In the genomic region with DNA sequence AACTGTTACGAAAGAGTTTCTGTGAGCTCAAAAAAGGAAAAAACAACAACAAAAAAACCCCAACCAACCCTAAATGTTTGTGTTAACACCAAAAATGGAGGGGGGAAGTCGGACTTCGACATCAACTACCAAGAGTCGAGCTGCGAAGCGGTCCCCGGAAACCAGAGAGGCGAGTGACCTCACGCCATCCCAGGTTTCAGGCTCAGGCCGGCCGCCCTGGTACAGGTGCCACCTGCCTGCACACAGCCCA, we compare ENCODE assay signal across 8 mouse cellular contexts. TPM values are rescaled to one million over a fixed set of nuclear protein-coding genes. Genes with fewer than 3 reads are reported as not detected.
DNase-seq lines count a peak whose midpoint lies in the region; ATAC-seq and TF ChIP-seq lines count a peak whose summit lies in the region.

No protein-coding gene starts in this region.

- TF ChIP-seq EP300 in stomach, postnatal 0 days (optimal IDR thresholded peaks at IDR 0.05), result no peak

- H3K27ac ChIP-seq in spleen, adult 2 months (ENCODE audit: insufficient read depth, low read length), result peak overlapping the region; percentile 99
- peak overlapping the region; percentile 88 for H3K27ac ChIP-seq in liver, embryonic 11.5 days (ENCODE audit: low read depth, low read length)
- peak overlapping the region; percentile 98 for H3K27ac ChIP-seq in stomach, postnatal 0 days (replicated peaks)

- ATAC-seq in liver, embryonic 11.5 days (replicated peaks; ENCODE audit: low FRiP score), result no peak
- no peak for ATAC-seq in stomach, postnatal 0 days (ENCODE audit: low FRiP score, low TSS enrichment)

- under 1% methylated on average over 11 of the region's 11 CpGs for WGBS in spleen, adult 2 months
- WGBS in liver, embryonic 11.5 days, result 0% methylated on average over 11 of the region's 11 CpGs
- WGBS in stomach, postnatal 0 days, result under 1% methylated on average over 11 of the region's 11 CpGs

- H3K4me2 ChIP-seq in liver, embryonic 11.5 days, result peak overlapping the region; percentile 93
- peak overlapping the region; percentile 76 for H3K4me2 ChIP-seq in stomach, postnatal 0 days (replicated peaks; ENCODE audit: low read depth)

- no peaks in the 10 kb centered on the region for H3K27me3 ChIP-seq in spleen, adult 2 months (ENCODE audit: control insufficient read depth, insufficient read depth, low read length)
- H3K27me3 ChIP-seq in liver, embryonic 11.5 days (replicated peaks; ENCODE audit: control insufficient read depth, insufficient read depth, low read length), result no peaks in the 10 kb centered on the region
- H3K27me3 ChIP-seq in stomach, postnatal 0 days (ENCODE audit: control insufficient read depth, insufficient read depth, low read length), result no peaks in the 10 kb centered on the region

- TF ChIP-seq POLR2A in spleen, adult 2 months (IDR thresholded peaks at IDR 0.05; ENCODE audit: low read depth, low read length), result no peak; the same call in 1 of the 2 replicates

- peaks cover 36% of the 10 kb centered on the region for H3K4me1 ChIP-seq in spleen, adult 2 months (ENCODE audit: control insufficient read depth, insufficient read depth, insufficient read length)
- peaks cover 54% of the 10 kb centered on the region for H3K4me1 ChIP-seq in liver, embryonic 11.5 days (replicated peaks; ENCODE audit: control insufficient read depth, insufficient read depth, low read length)
- H3K4me1 ChIP-seq in stomach, postnatal 0 days (replicated peaks; ENCODE audit: control insufficient read depth, insufficient read depth), result 0 out of 2 replicates have a peak, but pooled peaks cover 2% of the 10 kb centered on the region

- H3K36me3 ChIP-seq in spleen, adult 2 months (ENCODE audit: control insufficient read depth, insufficient read depth, low read length), result no peaks in the 10 kb centered on the region
- no peaks in the 10 kb centered on the region for H3K36me3 ChIP-seq in liver, embryonic 11.5 days (ENCODE audit: control insufficient read depth, insufficient read depth, low read length)
- no peaks in the 10 kb centered on the region for H3K36me3 ChIP-seq in stomach, postnatal 0 days (ENCODE audit: control insufficient read depth, insufficient read depth, low read length)

- H3K4me3 ChIP-seq in spleen, adult 2 months (ENCODE audit: extremely low read depth, insufficient read depth, insufficient read length), result peak overlapping the region; percentile 97
- peak overlapping the region; percentile 93 for H3K4me3 ChIP-seq in liver, embryonic 11.5 days (ENCODE audit: low read depth, low read length)
- peak overlapping the region; percentile 86 for H3K4me3 ChIP-seq in stomach, postnatal 0 days (ENCODE audit: low read depth, low read length)

- H3K9me3 ChIP-seq in liver, embryonic 11.5 days (ENCODE audit: control insufficient read depth, low read length), result no peaks in the 10 kb centered on the region
- no peaks in the 10 kb centered on the region for H3K9me3 ChIP-seq in stomach, postnatal 0 days (ENCODE audit: control insufficient read depth, low read length)

- H3K9ac ChIP-seq in liver, embryonic 11.5 days (ENCODE audit: low read depth, low read length), result peak overlapping the region; percentile 90
- H3K9ac ChIP-seq in stomach, postnatal 0 days (ENCODE audit: low read length), result peak overlapping the region; percentile 92

- TF ChIP-seq CTCF in spleen, adult 2 months (IDR thresholded peaks at IDR 0.05; ENCODE audit: extremely low read depth, insufficient read depth, insufficient read length, insufficient replicate concordance), result no peak
- TF ChIP-seq CTCF in stomach, postnatal 0 days (IDR thresholded peaks at IDR 0.05; ENCODE audit: low read depth), result no peak

- peak; percentile 76 for DNase-seq in cerebellum, adult 9-10 months
- DNase-seq in cerebellum, postnatal 14 days, result no peak
- no peak for DNase-seq in spleen, adult 2 months (ENCODE audit: low read depth in 1 of 2, low spot score in 2 of 2)
- DNase-seq in spleen, adult 12 weeks (ENCODE audit: low spot score), result no peak
- no peak for DNase-seq in liver, embryonic 11.5 days (ENCODE audit: low spot score)
- DNase-seq in stomach, postnatal 0 days (ENCODE audit: low spot score), result no peak
- DNase-seq in cerebellum, postnatal 10 days, result no peak
- DNase-seq in ovary, adult 18-20 months (ENCODE audit: low spot score), result no peak

RNA-seq across cellular contexts. Expression of a gene that starts 1.8 kb away (rescaled TPM):
- 72.0 and 89.0 TPM in 2 replicates for polyA plus RNA-seq in spleen, adult 2 months (2012; rRNA removed)
- 20.0 and 20.9 TPM in 2 replicates for polyA plus RNA-seq in liver, embryonic 11.5 days (2014; fragmentation: Nextera tagmentation; extraction: Ambion mirVana)
- 25.0 and 26.9 TPM in 2 replicates for polyA plus RNA-seq in stomach, postnatal 0 days (2015; fragmentation: Nextera tagmentation; extraction: Ambion mirVana)

RNA-seq across cellular contexts. Expression of a gene that starts 20.3 kb away (rescaled TPM):
- polyA plus RNA-seq in spleen, adult 2 months (2012; rRNA removed), result not detected in 2 replicates
- 0.25 TPM in 1 of 2 replicates, not detected in the other for polyA plus RNA-seq in liver, embryonic 11.5 days (2014; fragmentation: Nextera tagmentation; extraction: Ambion mirVana)
- not detected in 2 replicates for polyA plus RNA-seq in stomach, postnatal 0 days (2015; fragmentation: Nextera tagmentation; extraction: Ambion mirVana)
